In genomic region chr19:23968862-23969225, GRCm38 (mm10) we compare ENCODE assay signal across 26 mouse cellular contexts.
DNase-seq lines count a peak whose midpoint lies in the region; ATAC-seq lines count a peak whose summit lies in the region.
"Had no signal": no experiment of that assay in that cellular context is flagged by ENCODE, and none has a peak within 500 bp of the region (broad histone marks: within the 10 kb centered on the region; RNA-seq: fewer than 3 reads in every experiment).

No protein-coding gene starts in this region.

- H3K27ac ChIP-seq in heart, embryonic 14.5 days (replicated peaks in 1 of 2; ENCODE audit: control insufficient read depth in 1 of 2, insufficient read depth in 1 of 2, low read depth in 2 of 2, low read length in 2 of 2): peak overlapping the region; percentile 40 to 85
- peak overlapping the region; percentile 72 for H3K27ac ChIP-seq in lung, embryonic 15.5 days
- H3K27ac ChIP-seq: embryonic facial prominence, embryonic 12.5 days; forebrain, embryonic 15.5 days; hindbrain, embryonic 12.5 days; hindbrain, postnatal 0 days; kidney, postnatal 0 days; liver, embryonic 12.5 days had no signal

- no peak for ATAC-seq in heart, embryonic 14.5 days (ENCODE audit: insufficient number of reproducible peaks, insufficient read depth, low FRiP score, low read depth)
- no peak for ATAC-seq in lung, embryonic 15.5 days (ENCODE audit: borderline replicate concordance, extremely low read depth, low FRiP score, low TSS enrichment)
- ATAC-seq: forebrain, embryonic 15.5 days; hindbrain, postnatal 0 days; liver, embryonic 12.5 days; liver, postnatal 0 days had no signal

- H3K4me2 ChIP-seq in heart, embryonic 14.5 days (ENCODE audit: low read length): no peak overlapping the region
- H3K4me2 ChIP-seq in lung, embryonic 15.5 days: no peak overlapping the region
- H3K4me2 ChIP-seq: embryonic facial prominence, embryonic 12.5 days; forebrain, embryonic 15.5 days; hindbrain, embryonic 12.5 days; intestine, embryonic 15.5 days; liver, embryonic 12.5 days had no signal

- peak; percentile 34 for DNase-seq in heart, adult 11 months
- no peak for DNase-seq in heart, adult 18-20 months
- DNase-seq in heart, postnatal 25 days (ENCODE audit: low spot score): no peak
- DNase-seq in lung, postnatal 4 days: no peak
- DNase-seq in yolk sac, embryonic 10.5 days (ENCODE audit: low spot score): peak; percentile 7
- DNase-seq: adrenal gland, postnatal 25 days; cerebellum, adult 11-12 months; cerebellum, adult 9-11 months; embryo, embryonic 11 days; kidney, adult 2 months; kidney, postnatal 4 days; layer of hippocampus, postnatal 36 days; left cerebral cortex, postnatal 4 days; liver, postnatal 0 days; midbrain, embryonic 14.5 days; thymus, adult 2 months; thymus, postnatal 36 days had no signal

- H3K27me3 ChIP-seq in heart, embryonic 14.5 days (ENCODE audit: control insufficient read depth, insufficient read depth, low read length): no peaks in the 10 kb centered on the region
- H3K27me3 ChIP-seq in lung, embryonic 15.5 days: no peaks in the 10 kb centered on the region
- H3K27me3 ChIP-seq: embryonic facial prominence, embryonic 12.5 days; forebrain, embryonic 15.5 days; hindbrain, embryonic 12.5 days; intestine, embryonic 15.5 days; liver, embryonic 12.5 days had no signal

- intact Hi-C loops in heart, postnatal 25 days (cut with DNase I): loop anchor here (10.0 kb wide), 1 partner anchor 424 kb away; no protein-coding TSS in a partner anchor

- H3K4me1 ChIP-seq in heart, embryonic 14.5 days (ENCODE audit: control insufficient read depth in 2 of 2, insufficient read depth in 2 of 2, low read length in 2 of 2): peaks cover 62 to 69% of the 10 kb centered on the region in 2 experiments
- peaks cover 30% of the 10 kb centered on the region for H3K4me1 ChIP-seq in lung, embryonic 15.5 days
- H3K4me1 ChIP-seq: liver, embryonic 12.5 days had no signal

- H3K4me3 ChIP-seq in heart, embryonic 14.5 days (ENCODE audit: control insufficient read depth in 1 of 2, insufficient read depth in 1 of 2, low read depth in 1 of 2, low read length in 2 of 2): no peak overlapping the region
- H3K4me3 ChIP-seq in lung, embryonic 15.5 days: no peak overlapping the region
- H3K4me3 ChIP-seq: embryonic facial prominence, embryonic 12.5 days; forebrain, embryonic 15.5 days; hindbrain, embryonic 12.5 days; intestine, embryonic 15.5 days; liver, embryonic 12.5 days had no signal

- 61% methylated on average over 2 of the region's 2 CpGs for WGBS in heart, embryonic 14.5 days
- WGBS in lung, embryonic 15.5 days: 63% methylated on average over 2 of the region's 2 CpGs

- no peaks in the 10 kb centered on the region for H3K9me3 ChIP-seq in heart, embryonic 14.5 days (ENCODE audit: control insufficient read depth, low read length)
- no peaks in the 10 kb centered on the region for H3K9me3 ChIP-seq in lung, embryonic 15.5 days
- H3K9me3 ChIP-seq: embryonic facial prominence, embryonic 12.5 days; forebrain, embryonic 15.5 days; hindbrain, embryonic 12.5 days; intestine, embryonic 15.5 days; liver, embryonic 12.5 days had no signal

- H3K9ac ChIP-seq in heart, embryonic 14.5 days (ENCODE audit: low read length): no peak overlapping the region
- H3K9ac ChIP-seq in lung, embryonic 15.5 days: no peak overlapping the region
- H3K9ac ChIP-seq: embryonic facial prominence, embryonic 12.5 days; forebrain, embryonic 15.5 days; hindbrain, embryonic 12.5 days; intestine, embryonic 15.5 days; liver, embryonic 12.5 days; liver, postnatal 0 days had no signal

- peaks cover 2% of the 10 kb centered on the region; the same call in 1 of the 2 replicates for H3K36me3 ChIP-seq in heart, embryonic 14.5 days (ENCODE audit: control insufficient read depth, insufficient read depth, low read length)
- H3K36me3 ChIP-seq in lung, embryonic 15.5 days: no peaks in the 10 kb centered on the region
- H3K36me3 ChIP-seq: embryonic facial prominence, embryonic 12.5 days; forebrain, embryonic 15.5 days; hindbrain, embryonic 12.5 days; intestine, embryonic 15.5 days; liver, embryonic 12.5 days had no signal

Comparison
In these comparisons a context has a peak if more than half of its experiments do, and no peak if none do; other contexts are left out.
1. DNase-seq: peak in heart, adult 11 months (single experiment) and yolk sac, embryonic 10.5 days (single experiment); none in heart, adult 18-20 months (0 of 2), heart, postnatal 25 days (single experiment) and lung, postnatal 4 days (0 of 2).